Mouse (Mus musculus) spleen, adult 2 months (tissue): ENCODE measurements at regions not wholly inside any gene's neighbourhood (a gene's known extent, or its start where the extent isn't known, plus 50 kb on each side); places are given as distances from the start of the nearest gene placed in this dataset.

Experiments used
- CTCF ChIP-seq: fragments of 200-500 bp; IDR thresholded peaks from 2 replicates; pipeline ENCODE4 v1.5.1; 2011; ENCODE audit warnings: mild to moderate bottlenecking, inconsistent platforms; ENCODE audit not compliant: insufficient read depth, insufficient read length, insufficient replicate concordance; ENCODE audit errors: extremely low read depth
- POLR2A ChIP-seq: fragments of 200-500 bp; IDR thresholded peaks from 2 replicates; pipeline ENCODE4 v1.6.1; 2011; ENCODE audit warnings: low read depth, low read length, inconsistent platforms

DNA sequence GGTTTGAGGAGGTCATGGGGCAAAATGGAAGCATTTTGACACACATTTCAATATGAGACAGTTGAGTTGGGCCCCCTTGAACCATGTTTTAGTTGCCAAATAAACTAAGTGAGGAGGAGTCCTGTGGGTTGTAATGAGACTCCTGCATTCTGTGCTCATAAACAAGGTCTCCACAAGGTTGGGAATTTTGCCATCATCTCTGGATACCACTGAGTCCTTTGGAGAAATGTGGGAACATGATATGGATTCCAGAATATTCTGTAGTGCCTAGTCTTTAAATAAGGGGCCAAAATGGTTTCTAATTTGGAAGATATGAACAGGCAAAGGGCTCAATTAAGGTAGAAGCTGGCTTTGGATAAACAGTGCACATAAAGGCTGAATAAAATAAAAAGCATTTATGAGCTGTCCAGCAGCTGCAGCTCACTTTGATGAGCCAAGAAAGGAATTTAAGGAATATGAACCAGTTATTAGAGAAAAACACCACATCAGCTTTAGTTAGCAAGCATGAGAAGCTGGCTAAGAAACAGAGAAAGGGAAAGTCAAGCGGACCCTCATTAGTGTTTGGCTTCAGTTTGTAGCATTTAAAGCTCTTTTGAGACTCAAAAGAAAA is 161.3 kb upstream of the Sstr4 start:
- TF ChIP-seq CTCF (no peak), POLR2A (no peak)
